Mouse (Mus musculus) lung, embryonic 15.5 days (tissue): Measurements from ENCODE around the gene Gm13288. TPM values are rescaled to one million over a fixed set of nuclear protein-coding genes. Genes with fewer than 3 reads are reported as not detected.
"Not testable (repeated sequence)": the region's sequence is repeated elsewhere in the genome, so short reads cannot be mapped to it uniquely, and the experiment has no call there.

Source experiments
- ATAC-seq: fragments of 200-750 bp; cut with Nextera tagmentation; 2 replicates; pipeline ENCODE4 v1.8.0; 2017; ENCODE audit warnings: moderate number of reproducible peaks, borderline replicate concordance; ENCODE audit not compliant: low FRiP score, low TSS enrichment; ENCODE audit errors: extremely low read depth
- H3K27ac ChIP-seq: fragments of 300-500 bp; sonication (generic); 2 replicates; pipeline ENCODE4 v1.5.1; 2015; ENCODE audit warnings: moderate library complexity, mild to moderate bottlenecking, inconsistent platforms
- H3K27me3 ChIP-seq: fragments of 300-500 bp; sonication (generic); 2 replicates; pipeline ENCODE4 v1.6.1; 2015; ENCODE audit warnings: inconsistent platforms
- H3K36me3 ChIP-seq: fragments of 300-500 bp; sonication (generic); 2 replicates; pipeline ENCODE4 v1.6.1; 2015; ENCODE audit warnings: inconsistent platforms
- H3K4me1 ChIP-seq: fragments of 300-500 bp; sonication (generic); 2 replicates; pipeline ENCODE4 v1.6.1; 2015; ENCODE audit warnings: inconsistent platforms
- H3K4me2 ChIP-seq: fragments of 300-500 bp; sonication (generic); 2 replicates; pipeline ENCODE4 v1.6.1; 2015; ENCODE audit warnings: inconsistent platforms, mild to moderate bottlenecking, moderate library complexity
- H3K4me3 ChIP-seq: fragments of 300-500 bp; sonication (generic); 2 replicates; pipeline ENCODE4 v1.5.1; 2015; ENCODE audit warnings: mild to moderate bottlenecking, inconsistent platforms
- H3K9ac ChIP-seq: fragments of 300-500 bp; sonication (generic); 2 replicates; pipeline ENCODE4 v1.6.1; 2015; ENCODE audit warnings: inconsistent platforms
- H3K9me3 ChIP-seq: fragments of 300-500 bp; sonication (generic); 2 replicates; pipeline ENCODE4 v1.6.1; 2016; ENCODE audit warnings: inconsistent platforms
- WGBS: fragments of 180-500 bp; shearing (Covaris S2); methylation state at CpG from one replicate; pipeline ENCODE4 v1.1.7; 2015; 5-methylcytosine and 5-hydroxymethylcytosine counted together
- polyA plus RNA-seq: library from polyadenylated mRNA; unstranded; fragments of >200 nt; fragmentation: Nextera tagmentation; extraction: Ambion mirVana; gene quantifications from 2 replicates; pipeline ENCODE4 v1.2.1, GENCODE M21; 2015

Gene Gm13288
- polyA plus RNA-seq, 1 experiment from 2014 or later = 0.11 TPM

DNA sequence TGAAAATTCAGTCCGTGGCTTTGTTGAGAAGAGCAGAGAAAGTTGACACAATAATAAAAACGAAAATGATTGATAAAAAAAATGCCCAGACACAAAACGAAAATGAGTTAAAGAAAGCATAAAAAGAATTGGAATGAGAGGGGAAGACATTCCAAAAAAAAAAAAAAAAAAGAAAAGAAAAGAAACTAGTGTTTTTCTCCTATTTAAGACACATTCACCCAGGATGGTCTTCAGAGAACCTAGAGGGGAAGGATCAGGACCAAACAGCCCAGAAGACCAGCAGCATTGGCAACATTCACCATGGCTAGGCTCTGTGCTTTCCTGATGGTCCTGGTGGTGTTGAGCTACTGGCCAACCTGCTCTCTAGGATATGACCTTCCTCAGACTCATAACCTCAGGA is 10.6 kb downstream of the Gm13288 start, which contains the start of gene Ifna7:
TSS of gene Ifna7 (plus strand) at position 301 of the 400 bp plus-strand sequence.
- no peak within 1 kb of the TSS for H3K4me2 ChIP-seq
- no peak within 1 kb of the TSS for H3K9ac ChIP-seq
- no peaks in the 10 kb centered on the region for H3K9me3 ChIP-seq
- no peak within 1 kb of the TSS for H3K4me3 ChIP-seq
- H3K27me3 ChIP-seq = no peaks in the 10 kb centered on the region
- no peak for ATAC-seq
- H3K4me1 ChIP-seq = no peaks in the 10 kb centered on the region
- H3K27ac ChIP-seq = no peak within 1 kb of the TSS
- no peaks in the 10 kb centered on the region for H3K36me3 ChIP-seq
- 39% methylated on average over 3 of the region's 3 CpGs for WGBS

DNA sequence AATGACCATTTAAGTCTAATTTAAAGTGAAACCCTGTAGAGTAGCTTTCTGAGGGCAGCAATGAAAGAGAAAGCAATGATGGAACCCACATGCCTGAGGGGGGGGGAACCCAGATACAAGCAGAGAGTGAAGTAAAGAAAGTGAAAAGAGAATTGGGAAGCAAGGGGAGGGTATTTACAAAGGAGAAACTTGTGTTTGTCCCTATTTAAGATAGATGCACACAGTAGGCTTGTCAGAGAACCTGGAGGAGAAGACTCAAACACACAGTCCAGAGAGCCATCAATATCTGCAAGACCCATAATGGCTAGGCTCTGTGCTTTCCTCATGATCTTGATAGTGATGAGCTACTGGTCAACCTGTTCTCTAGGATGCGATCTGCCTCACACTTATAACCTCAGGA is 14.3 kb downstream of the Gm13288 start, which contains the start of gene Ifna11:
TSS of gene Ifna11 (plus strand) at position 301 of the 400 bp plus-strand sequence.
- WGBS = 83% methylated on average over 1 of the region's 1 CpGs
- H3K4me1 ChIP-seq = no peaks in the 10 kb centered on the region
- no peak within 1 kb of the TSS for H3K27ac ChIP-seq
- no peak for ATAC-seq
- no peak within 1 kb of the TSS for H3K4me3 ChIP-seq
- H3K9ac ChIP-seq = no peak within 1 kb of the TSS
- H3K9me3 ChIP-seq = no peaks in the 10 kb centered on the region
- no peaks in the 10 kb centered on the region for H3K27me3 ChIP-seq
- no peak within 1 kb of the TSS for H3K4me2 ChIP-seq
- H3K36me3 ChIP-seq = no peaks in the 10 kb centered on the region

- Histone ChIP-seq H3K4me3 (no peak overlapping the region), H3K4me1 (no peaks in the 10 kb centered on the region), H3K9me3 (no peaks in the 10 kb centered on the region), H3K36me3 (no peaks in the 10 kb centered on the region), H3K27me3 (no peaks in the 10 kb centered on the region), H3K9ac (no peak overlapping the region), H3K27ac (no peak overlapping the region), H3K4me2 (no peak overlapping the region)
- 22% methylated on average over 4 of the region's 4 CpGs for WGBS
- no peak for ATAC-seq
Observed at GRCm38 (mm10) chr4:88822995-88823394, 17.7 kb downstream of the Gm13288 start.

DNA sequence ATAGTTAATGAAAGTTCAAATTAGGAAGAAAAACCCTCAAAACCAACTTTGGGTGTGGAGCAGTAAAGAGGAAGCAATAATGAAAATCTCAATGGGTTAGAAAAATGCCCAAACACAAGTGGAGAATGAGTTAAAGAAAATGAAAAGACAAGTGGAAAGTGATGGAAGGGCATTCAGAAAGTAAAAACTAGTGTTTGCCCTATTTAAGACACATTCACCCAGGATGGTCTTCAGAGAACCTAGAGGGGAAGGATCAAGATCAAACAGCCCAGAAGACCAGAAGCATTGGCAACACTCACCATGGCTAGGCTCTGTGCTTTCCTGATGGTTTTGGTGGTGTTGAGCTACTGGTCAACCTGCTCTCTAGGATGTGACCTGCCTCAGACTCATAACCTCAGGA is 21.8 kb downstream of the Gm13288 start, which contains the start of gene Ifna6:
TSS of gene Ifna6 (plus strand) at position 301 of the 400 bp plus-strand sequence.
- H3K36me3 ChIP-seq, H3K27ac ChIP-seq, H3K9me3 ChIP-seq, H3K27me3 ChIP-seq, ATAC-seq, H3K9ac ChIP-seq, H3K4me2 ChIP-seq, H3K4me3 ChIP-seq, H3K4me1 ChIP-seq: not testable (repeated sequence)

DNA sequence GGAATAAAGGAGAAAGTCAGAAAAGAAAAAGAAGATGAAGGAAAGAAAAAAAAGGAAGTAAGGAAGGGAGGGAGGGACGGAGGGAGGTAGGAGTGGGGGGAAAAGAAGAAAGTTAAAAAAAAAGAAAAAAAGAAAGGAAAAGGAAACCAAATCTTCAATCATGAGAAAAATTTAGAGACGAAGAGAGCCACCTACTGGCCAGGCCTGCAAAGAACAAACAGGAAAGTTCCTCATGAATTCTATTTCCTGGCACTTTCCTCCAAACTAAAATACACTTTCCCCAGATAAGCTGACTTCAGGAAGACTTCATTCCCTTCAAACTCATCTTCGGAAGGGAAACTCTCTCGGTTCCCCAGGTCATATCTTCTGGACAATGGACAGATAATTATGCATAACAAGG is 25.2 kb downstream of the Gm13288 start:
- no peaks in the 10 kb centered on the region for H3K36me3 ChIP-seq
- no peaks in the 10 kb centered on the region for H3K9me3 ChIP-seq
- no peak overlapping the region for H3K9ac ChIP-seq
- no peak overlapping the region for H3K27ac ChIP-seq
- 20% methylated on average over 4 of the region's 4 CpGs for WGBS
- H3K4me1 ChIP-seq = no peaks in the 10 kb centered on the region
- ATAC-seq = no peak
- no peaks in the 10 kb centered on the region for H3K27me3 ChIP-seq
- no peak overlapping the region for H3K4me3 ChIP-seq
- no peak overlapping the region for H3K4me2 ChIP-seq

DNA sequence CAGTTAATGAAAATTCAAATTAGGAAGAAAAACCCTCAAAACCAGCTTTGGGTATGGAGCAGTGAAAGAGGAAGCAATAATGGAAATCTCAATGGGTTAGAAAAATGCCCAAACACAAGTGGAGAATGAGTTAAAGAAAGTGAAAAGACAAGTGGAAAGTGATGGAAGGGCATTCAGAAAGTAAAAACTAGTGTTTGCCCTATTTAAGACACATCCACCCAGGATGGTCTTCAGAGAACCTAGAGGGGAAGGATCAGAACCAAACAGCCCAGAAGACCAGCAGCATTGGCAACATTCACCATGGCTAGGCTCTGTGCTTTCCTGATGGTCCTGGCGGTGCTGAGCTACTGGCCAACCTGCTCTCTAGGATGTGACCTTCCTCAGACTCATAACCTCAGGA is 29.9 kb downstream of the Gm13288 start, which contains the start of gene Ifna5:
TSS of gene Ifna5 (plus strand) at position 301 of the 400 bp plus-strand sequence.
- H3K9ac ChIP-seq, H3K27ac ChIP-seq, H3K36me3 ChIP-seq, H3K4me1 ChIP-seq, H3K4me2 ChIP-seq, H3K27me3 ChIP-seq, H3K4me3 ChIP-seq, H3K9me3 ChIP-seq, ATAC-seq: not testable (repeated sequence)
- WGBS = 87% methylated on average over 1 of the region's 1 CpGs

- no peak overlapping the region for H3K9ac ChIP-seq
- H3K4me3 ChIP-seq = no peak overlapping the region
- no peak overlapping the region for H3K27ac ChIP-seq
- no peak overlapping the region for H3K4me2 ChIP-seq
- ATAC-seq = no peak
- no peaks in the 10 kb centered on the region for H3K4me1 ChIP-seq
- no peaks in the 10 kb centered on the region for H3K9me3 ChIP-seq
- WGBS = 51% methylated on average over 3 of the region's 3 CpGs
- H3K27me3 ChIP-seq = no peaks in the 10 kb centered on the region; the same call in 1 of the 2 replicates
- H3K36me3 ChIP-seq = no peaks in the 10 kb centered on the region
Observed at GRCm38 (mm10) chr4:88838828-88839227, 33.5 kb downstream of the Gm13288 start.

- 58% methylated on average over 3 of the region's 3 CpGs for WGBS
- Histone ChIP-seq H3K27me3 (no peaks in the 10 kb centered on the region; the same call in 1 of the 2 replicates), H3K4me3 (no peak overlapping the region), H3K4me1 (no peaks in the 10 kb centered on the region), H3K4me2 (no peak overlapping the region), H3K27ac (no peak overlapping the region), H3K36me3 (no peaks in the 10 kb centered on the region), H3K9me3 (no peaks in the 10 kb centered on the region), H3K9ac (no peak overlapping the region)
- ATAC-seq = no peak
Observed at GRCm38 (mm10) chr4:88840058-88840457, 34.7 kb downstream of the Gm13288 start.

DNA sequence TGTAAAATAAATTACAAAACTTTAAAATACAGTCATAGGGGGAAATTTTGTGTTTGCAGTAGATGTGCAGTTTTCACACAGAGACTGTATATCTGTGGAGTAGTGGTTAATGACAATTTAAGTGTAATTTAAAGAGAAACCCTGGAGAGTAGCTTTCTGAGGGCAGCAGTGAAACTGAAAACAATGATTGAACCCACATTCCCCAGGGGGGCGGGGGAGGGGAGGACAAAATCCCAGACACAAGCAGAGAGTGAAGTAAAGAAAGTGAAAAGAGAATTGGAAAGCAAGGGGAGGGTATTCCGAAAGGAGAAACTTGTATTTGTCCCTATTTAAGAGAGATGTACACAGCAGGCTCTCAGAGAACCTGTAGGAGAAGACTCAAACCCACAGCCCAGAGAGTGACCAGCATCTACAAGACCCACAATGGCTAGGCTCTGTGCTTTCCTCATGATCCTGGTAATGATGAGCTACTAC is 36.1 kb downstream of the Gm13288 start, which contains the start of gene Ifna4:
TSS of gene Ifna4 (plus strand) at position 424 of the 474 bp plus-strand sequence.
- H3K36me3 ChIP-seq = no peaks in the 10 kb centered on the region
- no peaks in the 10 kb centered on the region; the same call in 1 of the 2 replicates for H3K27me3 ChIP-seq
- H3K4me2 ChIP-seq = no peak within 1 kb of the TSS
- no peak within 1 kb of the TSS for H3K27ac ChIP-seq
- no peak within 1 kb of the TSS for H3K4me3 ChIP-seq
- no peak for ATAC-seq
- 38% methylated on average over 2 of the region's 2 CpGs for WGBS
- H3K4me1 ChIP-seq = no peaks in the 10 kb centered on the region
- H3K9ac ChIP-seq = no peak within 1 kb of the TSS
- H3K9me3 ChIP-seq = no peaks in the 10 kb centered on the region

DNA sequence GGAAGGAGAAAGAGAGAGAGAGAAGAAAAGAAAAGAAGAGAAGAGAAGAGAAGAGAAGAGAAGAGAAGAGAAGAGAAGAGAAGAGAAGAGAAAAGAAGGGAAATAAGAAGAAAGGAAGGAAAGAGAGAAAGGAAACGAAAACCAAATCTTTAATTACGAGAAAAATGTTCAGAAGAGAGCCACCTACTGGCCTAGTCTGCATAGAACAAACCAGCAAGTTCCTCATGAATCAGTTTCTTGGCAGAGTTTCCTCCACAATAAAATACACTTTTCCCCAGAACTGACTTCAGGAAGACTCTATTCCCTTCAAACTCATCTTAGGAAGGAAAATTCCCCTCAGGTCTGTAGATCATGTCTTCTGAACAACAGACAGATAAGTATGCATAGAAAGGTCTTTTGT is 40.0 kb downstream of the Gm13288 start:
- Histone ChIP-seq H3K27me3 (no peaks in the 10 kb centered on the region), H3K4me2 (no peak overlapping the region), H3K4me3 (no peak overlapping the region), H3K4me1 (no peaks in the 10 kb centered on the region), H3K9ac (no peak overlapping the region), H3K36me3 (no peaks in the 10 kb centered on the region), H3K9me3 (no peaks in the 10 kb centered on the region), H3K27ac (no peak overlapping the region)
- no peak for ATAC-seq
- 33% methylated on average over 2 of the region's 2 CpGs for WGBS

GRCm38 (mm10) chr4:88849698-88850097 is 44.4 kb downstream of the Gm13288 start, which contains the start of gene Ifna1:
Gene Ifna1, plus strand, starts transcription at chr4:88850087.
- H3K4me3 ChIP-seq = no peak within 1 kb of the TSS
- H3K9ac ChIP-seq = no peak within 1 kb of the TSS
- ATAC-seq = no peak
- H3K9me3 ChIP-seq = no peaks in the 10 kb centered on the region
- H3K36me3 ChIP-seq = no peaks in the 10 kb centered on the region
- 76% methylated on average over 1 of the region's 1 CpGs for WGBS
- H3K4me2 ChIP-seq = no peak within 1 kb of the TSS
- H3K4me1 ChIP-seq = no peaks in the 10 kb centered on the region
- no peaks in the 10 kb centered on the region for H3K27me3 ChIP-seq
- H3K27ac ChIP-seq = no peak within 1 kb of the TSS

DNA sequence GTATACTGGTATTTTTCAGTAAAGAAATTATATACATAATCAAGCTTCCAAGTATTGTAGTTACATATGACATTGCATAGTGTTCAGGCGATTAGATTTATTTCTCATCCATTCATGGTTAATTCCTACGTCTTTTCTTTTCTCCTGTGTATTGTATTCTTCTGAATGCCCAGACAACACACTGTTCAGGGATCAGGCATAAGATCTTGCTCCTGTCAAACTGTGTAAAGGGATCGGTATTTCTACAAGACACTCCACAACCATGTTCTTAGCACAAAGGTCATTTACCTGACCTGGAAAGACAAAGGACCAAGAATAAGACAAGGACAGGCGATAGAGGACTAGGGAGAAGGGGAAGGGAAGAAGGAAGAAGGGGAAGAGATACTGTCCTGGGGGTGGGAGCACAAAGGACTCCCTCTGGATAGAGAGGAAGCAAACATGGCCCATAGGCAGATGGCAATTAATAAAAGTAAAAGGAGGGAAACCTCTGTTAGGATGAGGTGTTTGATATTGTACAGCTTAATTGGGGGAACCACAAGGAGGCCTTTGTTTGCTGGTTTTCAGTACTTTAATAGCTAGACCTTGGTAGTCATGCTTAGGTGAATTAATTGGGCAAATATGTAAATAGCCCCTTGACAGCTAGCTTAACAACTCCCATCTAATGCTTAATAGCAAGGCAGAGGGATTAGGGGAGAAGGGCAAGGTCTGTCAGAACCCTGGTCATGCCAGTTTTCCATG is 45.9 kb downstream of the Gm13288 start:
- H3K27ac ChIP-seq = no peak overlapping the region
- no peaks in the 10 kb centered on the region for H3K36me3 ChIP-seq
- H3K4me1 ChIP-seq = no peaks in the 10 kb centered on the region
- H3K27me3 ChIP-seq = no peaks in the 10 kb centered on the region
- no peak overlapping the region for H3K4me3 ChIP-seq
- H3K9me3 ChIP-seq = no peaks in the 10 kb centered on the region
- no peak overlapping the region for H3K4me2 ChIP-seq
- no peak overlapping the region for H3K9ac ChIP-seq
- 62% methylated on average over 4 of the region's 4 CpGs for WGBS
- ATAC-seq = no peak
